ENCODE assay signal across 17 mouse cellular contexts in the genomic region with DNA sequence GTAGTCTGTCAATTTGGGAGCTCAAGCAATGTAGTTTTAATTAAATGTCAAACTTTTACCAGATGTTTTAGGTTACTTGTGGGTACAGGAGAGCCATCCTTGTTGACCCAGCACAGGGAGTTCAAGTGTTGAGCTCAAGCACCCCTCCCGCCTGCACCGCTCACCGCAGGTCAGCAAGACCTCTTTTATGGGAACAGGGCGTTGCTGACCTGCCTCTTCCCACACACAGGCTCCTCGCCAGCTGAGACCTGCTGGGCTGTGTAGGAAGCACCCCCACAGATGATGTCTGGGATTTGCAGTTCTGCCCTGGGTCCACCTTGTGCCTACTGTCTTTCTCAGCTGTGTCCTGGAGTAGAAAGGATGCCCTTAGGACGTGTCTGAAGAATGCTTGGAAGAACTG.
"Had no signal": no experiment of that assay in that cellular context is flagged by ENCODE, and none has a peak within 500 bp of the region (broad histone marks: within the 10 kb centered on the region; RNA-seq: fewer than 3 reads in every experiment).

No protein-coding gene starts in this region.

- H3K36me3 ChIP-seq: midbrain, embryonic 15.5 days had no signal

- H3K27ac ChIP-seq: hindbrain, embryonic 13.5 days; hindbrain, postnatal 0 days; limb, embryonic 12.5 days; liver, embryonic 13.5 days; macrophage; midbrain, embryonic 15.5 days; neural tube, embryonic 12.5 days; stomach, embryonic 15.5 days had no signal

- DNase-seq: kidney, adult 11 months; kidney, postnatal 10 days; layer of hippocampus, postnatal 36 days; liver; liver, embryonic 13.5 days; liver, postnatal 0 days; retina, postnatal 1 day; thymus, postnatal 4 days had no signal

- H3K9me3 ChIP-seq: hindbrain, embryonic 13.5 days; limb, embryonic 12.5 days; liver, embryonic 13.5 days; megakaryocyte, embryonic 14.5 days; midbrain, embryonic 15.5 days; neural tube, embryonic 12.5 days; stomach, embryonic 15.5 days had no signal

- H3K27me3 ChIP-seq: megakaryocyte, embryonic 14.5 days; midbrain, embryonic 15.5 days; neural tube, embryonic 12.5 days; stomach, embryonic 15.5 days had no signal

- H3K9ac ChIP-seq: hindbrain, embryonic 13.5 days; limb, embryonic 12.5 days; liver, embryonic 13.5 days; liver, postnatal 0 days; midbrain, embryonic 15.5 days; neural tube, embryonic 12.5 days; stomach, embryonic 15.5 days had no signal

- H3K4me2 ChIP-seq: hindbrain, embryonic 13.5 days; limb, embryonic 12.5 days; liver, embryonic 13.5 days; midbrain, embryonic 11.5 days; midbrain, embryonic 15.5 days; neural tube, embryonic 12.5 days; stomach, embryonic 15.5 days had no signal

- ATAC-seq: hindbrain, postnatal 0 days; liver, postnatal 0 days; midbrain, embryonic 15.5 days had no signal

- H3K4me1 ChIP-seq: hindbrain, embryonic 13.5 days; midbrain, embryonic 15.5 days; neural tube, embryonic 12.5 days; stomach, embryonic 15.5 days had no signal

- H3K4me3 ChIP-seq: hindbrain, embryonic 13.5 days; limb, embryonic 12.5 days; liver, embryonic 13.5 days; megakaryocyte, embryonic 14.5 days; midbrain, embryonic 15.5 days; neural tube, embryonic 12.5 days; stomach, embryonic 15.5 days had no signal
